ENCODE assay signal across 26 mouse cellular contexts in genomic region chr1:184482026-184482425, GRCm38 (mm10).
DNase-seq lines count a peak whose midpoint lies in the region; ATAC-seq and TF ChIP-seq lines count a peak whose summit lies in the region.
"Had no signal": no experiment of that assay in that cellular context is flagged by ENCODE, and none has a peak within 500 bp of the region (broad histone marks: within the 10 kb centered on the region; RNA-seq: fewer than 3 reads in every experiment).

No protein-coding gene starts in this region.

- 88% methylated on average over 9 of the region's 9 CpGs for WGBS in midbrain, embryonic 11.5 days
- WGBS in midbrain, postnatal 0 days: 85% methylated on average over 9 of the region's 9 CpGs
- WGBS in hindbrain, embryonic 12.5 days: 75% methylated on average over 9 of the region's 9 CpGs

- H3K36me3 ChIP-seq in midbrain, embryonic 11.5 days (ENCODE audit: control insufficient read depth, insufficient read depth, low read length): no peaks in the 10 kb centered on the region
- H3K36me3 ChIP-seq in midbrain, postnatal 0 days (ENCODE audit: insufficient read depth, low read length): no peaks in the 10 kb centered on the region
- no peaks in the 10 kb centered on the region for H3K36me3 ChIP-seq in hindbrain, embryonic 12.5 days
- H3K36me3 ChIP-seq: embryonic facial prominence, embryonic 12.5 days; embryonic facial prominence, embryonic 15.5 days; heart, embryonic 13.5 days; hindbrain, embryonic 13.5 days; intestine, embryonic 15.5 days had no signal

- H3K4me3 ChIP-seq in midbrain, embryonic 11.5 days (ENCODE audit: low read depth, low read length): no peak overlapping the region
- no peak overlapping the region for H3K4me3 ChIP-seq in midbrain, postnatal 0 days (ENCODE audit: low read depth, low read length)
- H3K4me3 ChIP-seq in hindbrain, embryonic 12.5 days: no peak overlapping the region
- H3K4me3 ChIP-seq: embryonic facial prominence, embryonic 12.5 days; embryonic facial prominence, embryonic 15.5 days; gastrocnemius, adult 2 months; heart, embryonic 13.5 days; hindbrain, embryonic 13.5 days; intestine, embryonic 15.5 days had no signal

- H3K4me1 ChIP-seq in midbrain, embryonic 11.5 days (ENCODE audit: control insufficient read depth, insufficient read depth, low read length): no peaks in the 10 kb centered on the region
- no peaks in the 10 kb centered on the region for H3K4me1 ChIP-seq in midbrain, postnatal 0 days (ENCODE audit: insufficient read depth, low read length)
- H3K4me1 ChIP-seq in hindbrain, embryonic 12.5 days: no peaks in the 10 kb centered on the region
- H3K4me1 ChIP-seq: embryonic facial prominence, embryonic 12.5 days; embryonic facial prominence, embryonic 15.5 days; heart, embryonic 13.5 days; hindbrain, embryonic 13.5 days; intestine, embryonic 15.5 days had no signal

- H3K27ac ChIP-seq in midbrain, embryonic 11.5 days (ENCODE audit: low read depth, low read length): no peak overlapping the region
- no peak overlapping the region for H3K27ac ChIP-seq in midbrain, postnatal 0 days (ENCODE audit: low read depth, low read length)
- no peak overlapping the region for H3K27ac ChIP-seq in hindbrain, embryonic 12.5 days
- H3K27ac ChIP-seq: embryonic facial prominence, embryonic 12.5 days; embryonic facial prominence, embryonic 15.5 days; gastrocnemius, adult 2 months; heart, embryonic 13.5 days; hindbrain, embryonic 13.5 days; intestine, embryonic 15.5 days had no signal

- ATAC-seq in midbrain, embryonic 11.5 days (ENCODE audit: low FRiP score): no peak
- ATAC-seq in midbrain, postnatal 0 days (ENCODE audit: low FRiP score): no peak
- no peak for ATAC-seq in hindbrain, embryonic 12.5 days (ENCODE audit: low FRiP score)
- ATAC-seq: forebrain, embryonic 14.5 days; forebrain, postnatal 0 days; hindbrain, embryonic 16.5 days; intestine, embryonic 15.5 days; Patski had no signal

- H3K27me3 ChIP-seq in midbrain, embryonic 11.5 days (ENCODE audit: control insufficient read depth, insufficient read depth, low read length): no peaks in the 10 kb centered on the region
- H3K27me3 ChIP-seq in midbrain, postnatal 0 days (ENCODE audit: insufficient read depth, low read length): no peaks in the 10 kb centered on the region
- no peaks in the 10 kb centered on the region for H3K27me3 ChIP-seq in hindbrain, embryonic 12.5 days
- H3K27me3 ChIP-seq: heart, embryonic 13.5 days; hindbrain, embryonic 13.5 days; intestine, embryonic 15.5 days had no signal

- no peak for TF ChIP-seq CTCF in midbrain, postnatal 0 days (IDR thresholded peaks at IDR 0.05)

- no peaks in the 10 kb centered on the region for H3K9me3 ChIP-seq in midbrain, embryonic 11.5 days (ENCODE audit: control insufficient read depth, low read length)
- H3K9me3 ChIP-seq in midbrain, postnatal 0 days (ENCODE audit: low read length): no peaks in the 10 kb centered on the region
- no peaks in the 10 kb centered on the region for H3K9me3 ChIP-seq in hindbrain, embryonic 12.5 days (replicated peaks)
- H3K9me3 ChIP-seq: embryonic facial prominence, embryonic 12.5 days; embryonic facial prominence, embryonic 15.5 days; heart, embryonic 13.5 days; hindbrain, embryonic 13.5 days; intestine, embryonic 15.5 days had no signal

- DNase-seq in adrenal gland, adult 2 months: peak; percentile 46
- DNase-seq in adrenal gland, postnatal 4 days (ENCODE audit: low spot score in 2 of 2): no peak
- peak; percentile 61 for DNase-seq in midbrain, embryonic 11.5 days (ENCODE audit: low spot score, missing footprints)
- no peak for DNase-seq in midbrain, postnatal 0 days (ENCODE audit: low spot score)
- peak; percentile 29 for DNase-seq in adrenal gland, postnatal 14 days
- no peak for DNase-seq in retina, embryonic 14.5 days (ENCODE audit: low spot score)
- DNase-seq: cerebellum, adult 18-20 months; cerebellum, adult 9-10 months; cerebellum, postnatal 14 days; forebrain, postnatal 0 days; gastrocnemius, adult 2 months; gastrocnemius, postnatal 14 days; heart, adult 18-20 months; heart, postnatal 14 days; heart, postnatal 4 days; kidney, adult 11 months; kidney, adult 8-10 months had no signal

- no peak overlapping the region for H3K4me2 ChIP-seq in midbrain, embryonic 11.5 days
- no peak overlapping the region for H3K4me2 ChIP-seq in midbrain, postnatal 0 days (ENCODE audit: low read depth, low read length, poor library complexity, severe bottlenecking)
- H3K4me2 ChIP-seq in hindbrain, embryonic 12.5 days (replicated peaks): no peak overlapping the region
- H3K4me2 ChIP-seq: embryonic facial prominence, embryonic 12.5 days; embryonic facial prominence, embryonic 15.5 days; heart, embryonic 13.5 days; hindbrain, embryonic 13.5 days; intestine, embryonic 15.5 days had no signal

- H3K9ac ChIP-seq in midbrain, embryonic 11.5 days (ENCODE audit: low read length): no peak overlapping the region
- H3K9ac ChIP-seq in midbrain, postnatal 0 days (replicated peaks; ENCODE audit: low read length, poor library complexity, severe bottlenecking): no peak overlapping the region
- no peak overlapping the region for H3K9ac ChIP-seq in hindbrain, embryonic 12.5 days
- H3K9ac ChIP-seq: embryonic facial prominence, embryonic 12.5 days; embryonic facial prominence, embryonic 15.5 days; forebrain, postnatal 0 days; heart, embryonic 13.5 days; hindbrain, embryonic 13.5 days; intestine, embryonic 15.5 days had no signal

Comparison
In these comparisons a context has a peak if more than half of its experiments do, and no peak if none do; other contexts are left out.
1. DNase-seq: peak in adrenal gland, adult 2 months (single experiment), midbrain, embryonic 11.5 days (single experiment) and adrenal gland, postnatal 14 days (single experiment); none in adrenal gland, postnatal 4 days (0 of 2), midbrain, postnatal 0 days (single experiment) and retina, embryonic 14.5 days (single experiment).